In the genomic region with DNA sequence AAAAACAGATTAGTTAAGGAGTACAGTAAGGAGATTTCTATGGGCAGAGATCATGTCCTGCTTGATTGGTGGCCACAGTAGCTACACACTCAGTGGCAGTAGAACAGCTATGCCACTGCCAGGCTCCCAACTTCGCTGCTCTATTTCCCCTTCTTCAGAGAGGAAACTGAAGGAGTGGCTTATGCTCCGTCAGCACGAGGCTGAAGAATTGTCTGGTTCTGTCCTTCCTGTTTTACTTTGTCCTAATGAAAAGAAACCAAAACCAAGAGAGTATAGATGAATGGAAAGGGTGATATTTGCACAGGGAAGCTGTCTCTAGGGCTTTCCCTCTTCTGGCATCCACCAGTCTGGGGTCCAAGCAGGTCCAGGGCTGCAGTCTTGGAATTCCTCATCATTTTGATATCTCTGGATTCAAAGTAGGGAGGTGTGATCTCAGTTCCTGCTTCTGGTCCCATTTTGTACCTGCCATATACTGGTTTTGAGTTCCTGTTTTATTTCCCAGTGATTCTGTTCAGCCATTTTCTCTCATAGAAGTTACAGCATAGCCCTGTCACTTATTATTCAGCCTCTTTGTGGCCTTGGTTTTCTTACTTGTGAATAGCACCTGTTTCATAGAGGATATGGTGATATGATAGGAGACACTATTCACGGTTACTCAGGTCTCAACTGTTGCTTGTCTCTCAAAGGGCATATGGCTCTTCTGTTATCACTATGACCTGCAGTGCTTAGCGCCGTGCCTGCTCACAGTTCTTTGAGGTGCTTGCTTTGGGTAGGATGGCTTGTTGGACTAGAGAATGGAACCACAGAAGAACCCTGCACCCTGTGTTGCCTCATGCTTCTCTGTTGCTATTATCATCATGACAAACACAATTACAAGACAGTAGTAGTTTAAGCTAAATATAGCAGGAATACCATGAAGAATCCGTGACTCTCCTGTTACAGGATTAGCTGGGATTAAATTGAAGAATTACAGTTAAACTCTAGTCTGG, we compare ENCODE assay signal across 11 mouse cellular contexts. TPM values are rescaled to one million over a fixed set of nuclear protein-coding genes. Genes with fewer than 3 reads are reported as not detected.
A peak's percentile ranks its signal among the peaks of the same experiment; 100 is the strongest.
DNase-seq lines count a peak whose midpoint lies in the region; ATAC-seq and TF ChIP-seq lines count a peak whose summit lies in the region.
"Had no signal": no experiment of that assay in that cellular context is flagged by ENCODE, and none has a peak within 500 bp of the region (broad histone marks: within the 10 kb centered on the region; RNA-seq: fewer than 3 reads in every experiment).

No protein-coding gene starts in this region.

- H3K79me2 ChIP-seq in heart, adult 2 months (replicated peaks; ENCODE audit: control insufficient read depth, insufficient read depth, low read length), result peaks cover 4% of the 10 kb centered on the region
- peaks cover 93% of the 10 kb centered on the region for H3K79me2 ChIP-seq in macrophage (ENCODE audit: inconsistent target)

- ATAC-seq in CD4-positive, CD25-positive, alpha-beta regulatory T cell, adult 4 months, result peak; percentile 98
- ATAC-seq in hematopoietic stem cell, adult 5-6 weeks (replicated peaks in 1 of 2; ENCODE audit: insufficient read depth in 1 of 2, low FRiP score in 2 of 2, low TSS enrichment in 1 of 2, low read depth in 1 of 2, poor library complexity in 2 of 2, severe bottlenecking in 2 of 2), result peak; percentile 98 to 99
- ATAC-seq: midbrain, embryonic 13.5 days had no signal

- TF ChIP-seq EP300 in heart, adult 2 months (IDR thresholded peaks at IDR 0.05; ENCODE audit: insufficient read depth, low read depth, low read length), result no peak

- peak in 1 of 2 experiments; percentile 37 for DNase-seq in heart, adult 2 months
- DNase-seq in heart, postnatal 4 days, result no peak
- no peak for DNase-seq in gastrocnemius, adult 18-20 months (ENCODE audit: low spot score)
- DNase-seq in right cerebral cortex, postnatal 14 days, result no peak
- no peak for DNase-seq in left cerebral cortex, adult 11 months (ENCODE audit: low spot score)
- DNase-seq: cerebellum, adult 2 months; thymus, postnatal 4 days had no signal

- H3K9ac ChIP-seq in heart, adult 2 months (ENCODE audit: low read depth, low read length), result no peak overlapping the region
- H3K9ac ChIP-seq: midbrain, embryonic 13.5 days had no signal

- peaks cover 28% of the 10 kb centered on the region for H3K36me3 ChIP-seq in heart, adult 2 months (ENCODE audit: control insufficient read depth, insufficient read depth, low read length)
- no peaks in the 10 kb centered on the region for H3K36me3 ChIP-seq in macrophage (ENCODE audit: inconsistent target)
- H3K36me3 ChIP-seq: midbrain, embryonic 13.5 days had no signal

- peak overlapping the region; percentile 54; the same call in 1 of the 2 replicates for H3K4me3 ChIP-seq in heart, adult 2 months
- peak overlapping the region; percentile 36 for H3K4me3 ChIP-seq in macrophage (ENCODE audit: inconsistent target)
- H3K4me3 ChIP-seq: midbrain, embryonic 13.5 days had no signal

- H3K27me3 ChIP-seq in heart, adult 2 months (ENCODE audit: control insufficient read depth, insufficient read depth, low read length), result no peaks in the 10 kb centered on the region
- H3K27me3 ChIP-seq: midbrain, embryonic 13.5 days had no signal

- intact Hi-C loops in heart, adult 2 months (cut with DNase I), result no loop called here

- peak overlapping the region; percentile 87 for H3K27ac ChIP-seq in heart, adult 2 months
- peak overlapping the region; percentile 72 for H3K27ac ChIP-seq in macrophage
- H3K27ac ChIP-seq: midbrain, embryonic 13.5 days had no signal

- WGBS in heart, adult 2 months, result 20% methylated on average over 7 of the region's 7 CpGs
- WGBS in macrophage (ENCODE audit: missing documents), result 53% methylated on average over 7 of the region's 7 CpGs

- TF ChIP-seq POLR2A in heart, adult 2 months (IDR thresholded peaks at IDR 0.05; ENCODE audit: insufficient read depth, low read depth, low read length), result no peak

- H3K4me1 ChIP-seq in heart, adult 2 months (ENCODE audit: control insufficient read depth, insufficient read depth, low read length), result peaks cover 21% of the 10 kb centered on the region

- no peak for TF ChIP-seq CTCF in heart, adult 2 months (IDR thresholded peaks at IDR 0.05)

RNA-seq across cellular contexts. Expression of gene Ranbp2, which starts 53.4 kb away (rescaled TPM):
- total RNA-seq in heart, adult 2 months (2021), result 10 to 100 TPM; 47.5 to 53.5 TPM
- polyA plus RNA-seq in heart, adult 2 months (2012; rRNA removed), result 3.2 and 9.5 TPM in 2 replicates
- total RNA-seq in heart, postnatal 4 days (2021), result 10 to 100 TPM; 67.4 to 67.5 TPM
- 10 to 100 TPM; 23.0 to 25.5 TPM for polyA plus RNA-seq in CD4-positive, CD25-positive, alpha-beta regulatory T cell, adult 4 months (2017; shearing (Covaris generic))
- 235 and 238 TPM in 2 replicates for total RNA-seq in hematopoietic stem cell, adult 5-6 weeks (2017)
- 100 to 1,000 TPM; 269 to 646 (median 355) TPM for total RNA-seq in macrophage (2018; cell fraction: chromatin; rRNA removed)
- total RNA-seq in macrophage (2018; cell fraction: cytosol; rRNA removed), result 100 to 1,000 TPM in 13 of 26 experiments, 10 to 100 TPM in 13; 67.9 to 133 (median 100) TPM
- total RNA-seq in macrophage (2018; cell fraction: nucleus; rRNA removed), result 100 to 1,000 TPM; 193 to 534 (median 297) TPM
- 49.6 to 52.6 TPM (median 52.6 TPM) in 3 replicates for polyA plus RNA-seq in macrophage (2018)
- total RNA-seq in gastrocnemius, adult 18-20 months (2021), result 10 to 100 TPM; 42.0 to 47.0 TPM
